ENCODE assay signal across 10 mouse cellular contexts in genomic region chr10:14703830-14704420, GRCm38 (mm10). TPM values are rescaled to one million over a fixed set of nuclear protein-coding genes. Genes with fewer than 3 reads are reported as not detected.
A peak's percentile ranks its signal among the peaks of the same experiment; 100 is the strongest.
DNase-seq lines count a peak whose midpoint lies in the region; ATAC-seq and TF ChIP-seq lines count a peak whose summit lies in the region.
"Had no signal": no experiment of that assay in that cellular context is flagged by ENCODE, and none has a peak within 500 bp of the region (broad histone marks: within the 10 kb centered on the region; RNA-seq: fewer than 3 reads in every experiment).

No protein-coding gene starts in this region.

- peak overlapping the region; percentile 64 for H3K4me2 ChIP-seq in intestine, postnatal 0 days (replicated peaks; ENCODE audit: low read depth)
- H3K4me2 ChIP-seq in neural tube, embryonic 12.5 days (replicated peaks) = peak overlapping the region; percentile 71

- DNase-seq in left cerebral cortex, adult 2 months (ENCODE audit: extremely low spot score in 1 of 2, low spot score in 2 of 2) = no peak
- no peak for DNase-seq in left cerebral cortex, postnatal 36 days (ENCODE audit: low spot score in 2 of 2)
- DNase-seq in cerebellum, adult 9-10 months = no peak
- DNase-seq in gastrocnemius, adult 8-10 months (ENCODE audit: low spot score in 2 of 2) = no peak
- DNase-seq in testis, postnatal 14 days (ENCODE audit: low spot score) = no peak
- DNase-seq: layer of hippocampus, postnatal 36 days; spleen, adult 18-20 months had no signal

- H3K4me3 ChIP-seq in left cerebral cortex, adult 2 months = peak overlapping the region; percentile 87
- H3K4me3 ChIP-seq in embryonic fibroblast, embryonic 13.5 days (ENCODE audit: insufficient read depth, low read length) = peak overlapping the region; percentile 93
- peak overlapping the region; percentile 98 for H3K4me3 ChIP-seq in intestine, postnatal 0 days (ENCODE audit: low read depth, low read length)
- H3K4me3 ChIP-seq in neural tube, embryonic 12.5 days = peak overlapping the region; percentile 90

- H3K4me1 ChIP-seq in embryonic fibroblast, embryonic 13.5 days (ENCODE audit: control insufficient read depth, insufficient read depth, low read length) = no peaks in the 10 kb centered on the region; the same call in 1 of the 2 replicates
- H3K4me1 ChIP-seq in intestine, postnatal 0 days (replicated peaks; ENCODE audit: control insufficient read depth, insufficient read depth, low read length) = 0 out of 2 replicates have a peak, but pooled peaks cover 8% of the 10 kb centered on the region
- H3K4me1 ChIP-seq in neural tube, embryonic 12.5 days = peaks cover 13% of the 10 kb centered on the region

- no peaks in the 10 kb centered on the region for H3K27me3 ChIP-seq in intestine, postnatal 0 days (replicated peaks; ENCODE audit: control insufficient read depth, insufficient read depth, low read length)
- H3K27me3 ChIP-seq in neural tube, embryonic 12.5 days (replicated peaks) = no peaks in the 10 kb centered on the region

- H3K9ac ChIP-seq in intestine, postnatal 0 days (ENCODE audit: low read depth, low read length) = no peak overlapping the region
- peak overlapping the region; percentile 81; the same call in 1 of the 2 replicates for H3K9ac ChIP-seq in neural tube, embryonic 12.5 days

- H3K9me3 ChIP-seq in intestine, postnatal 0 days (ENCODE audit: control insufficient read depth) = no peaks in the 10 kb centered on the region
- no peaks in the 10 kb centered on the region for H3K9me3 ChIP-seq in neural tube, embryonic 12.5 days

- no peak overlapping the region for H3K27ac ChIP-seq in left cerebral cortex, adult 2 months
- H3K27ac ChIP-seq in embryonic fibroblast, embryonic 13.5 days (ENCODE audit: insufficient read depth, low read length) = no peak overlapping the region
- no peak overlapping the region for H3K27ac ChIP-seq in intestine, postnatal 0 days (ENCODE audit: low read depth, low read length)
- H3K27ac ChIP-seq in neural tube, embryonic 12.5 days = no peak overlapping the region

- intact Hi-C loops in left cerebral cortex, adult 2 months (cut with DNase I) = loop anchor here (2.0 kb wide), 1 partner anchor 299 kb away; no protein-coding TSS in a partner anchor
- intact Hi-C loops in left cerebral cortex, postnatal 36 days (cut with DNase I) = loop anchor here (2.0 kb wide), 2 partner anchors 253 to 299 kb away; no protein-coding TSS in a partner anchor

- WGBS in intestine, postnatal 0 days = 67% methylated on average over 4 of the region's 4 CpGs
- WGBS in neural tube, embryonic 12.5 days = 24% methylated on average over 4 of the region's 4 CpGs

- TF ChIP-seq POLR2A in embryonic fibroblast, embryonic 13.5 days (IDR thresholded peaks at IDR 0.05; ENCODE audit: low read depth, low read length) = no peak

- ATAC-seq in intestine, postnatal 0 days = no peak
- ATAC-seq in neural tube, embryonic 12.5 days (ENCODE audit: low FRiP score, low read depth) = peak; percentile 39; the same call in 1 of the 2 replicates

- no peaks in the 10 kb centered on the region for H3K36me3 ChIP-seq in intestine, postnatal 0 days (ENCODE audit: control insufficient read depth, insufficient read depth)
- H3K36me3 ChIP-seq in neural tube, embryonic 12.5 days = no peaks in the 10 kb centered on the region

- no peak for TF ChIP-seq CTCF in left cerebral cortex, adult 2 months (IDR thresholded peaks at IDR 0.05)
- TF ChIP-seq CTCF in embryonic fibroblast, embryonic 13.5 days (IDR thresholded peaks at IDR 0.05; ENCODE audit: borderline replicate concordance, insufficient read depth, low read length) = no peak
- TF ChIP-seq CTCF in intestine, postnatal 0 days (IDR thresholded peaks at IDR 0.05; ENCODE audit: low read depth) = no peak

RNA-seq across cellular contexts. Expression of gene Vta1, which starts 1.4 kb away (rescaled TPM):
- total RNA-seq in left cerebral cortex, adult 2 months (2021) = 10 to 100 TPM; 61.1 to 65.7 TPM
- 10 to 100 TPM; 70.1 to 85.5 TPM for total RNA-seq in left cerebral cortex, postnatal 36 days (2021)
- polyA plus RNA-seq in embryonic fibroblast, embryonic 13.5 days (2011; ENCODE audit: insufficient read length, low read depth, missing spikeins) = 78.9 and 79.9 TPM in 2 replicates
- polyA plus RNA-seq in intestine, postnatal 0 days (2015; fragmentation: Nextera tagmentation; extraction: Ambion mirVana) = 82.4 and 90.9 TPM in 2 replicates
- polyA plus RNA-seq in neural tube, embryonic 12.5 days (2016; fragmentation: Nextera tagmentation; extraction: Ambion mirVana) = 193 and 213 TPM in 2 replicates
- 10 to 100 TPM; 25.1 to 27.3 (median 26.4) TPM for total RNA-seq in gastrocnemius, adult 8-10 months (2022)

RNA-seq across cellular contexts. Expression of gene Nmbr, which starts 1.5 kb away (rescaled TPM):
- total RNA-seq in left cerebral cortex, adult 2 months (2021) = 1 to 10 TPM; 4.0 to 5.2 TPM
- total RNA-seq in left cerebral cortex, postnatal 36 days (2021) = 1 to 10 TPM; 3.3 to 7.5 TPM
- polyA plus RNA-seq in embryonic fibroblast, embryonic 13.5 days (2011; ENCODE audit: insufficient read length, low read depth, missing spikeins) = not detected in 2 replicates
- polyA plus RNA-seq in intestine, postnatal 0 days (2015; fragmentation: Nextera tagmentation; extraction: Ambion mirVana) = 0.37 TPM in 1 of 2 replicates, not detected in the other
- 0.30 and 0.40 TPM in 2 replicates for polyA plus RNA-seq in neural tube, embryonic 12.5 days (2016; fragmentation: Nextera tagmentation; extraction: Ambion mirVana)
- 1 to 10 TPM; 1.6 to 2.1 (median 1.9) TPM for total RNA-seq in gastrocnemius, adult 8-10 months (2022)

RNA-seq across cellular contexts. Expression of gene Gje1, which starts 14.1 kb away (rescaled TPM):
- total RNA-seq in left cerebral cortex, adult 2 months (2021) = not detected
- total RNA-seq in left cerebral cortex, postnatal 36 days (2021) = not detected
- not detected in 2 replicates for polyA plus RNA-seq in embryonic fibroblast, embryonic 13.5 days (2011; ENCODE audit: insufficient read length, low read depth, missing spikeins)
- not detected in 2 replicates for polyA plus RNA-seq in intestine, postnatal 0 days (2015; fragmentation: Nextera tagmentation; extraction: Ambion mirVana)
- not detected in 2 replicates for polyA plus RNA-seq in neural tube, embryonic 12.5 days (2016; fragmentation: Nextera tagmentation; extraction: Ambion mirVana)
- not detected for total RNA-seq in gastrocnemius, adult 8-10 months (2022)
- total RNA-seq: layer of hippocampus, postnatal 36 days had no signal
